Mouse (Mus musculus): Measurements from ENCODE around the gene Faf2.
"Not testable (repeated sequence)": the region's sequence is repeated elsewhere in the genome, so short reads cannot be mapped to it uniquely, and the experiment has no call there.

The Faf2 gene

GRCm38 (mm10) chr13:54607204-54607603 lies 14.4 kb upstream of the Faf2 start:
- DNase-seq (ENCODE audit: low spot score), result no peak

GRCm38 (mm10) chr13:54608002-54608401 lies 13.6 kb upstream of the Faf2 start:
- no peak for DNase-seq (ENCODE audit: low spot score)

GRCm38 (mm10) chr13:54608666-54609065 lies 12.9 kb upstream of the Faf2 start:
- DNase-seq (ENCODE audit: low spot score), result peak; percentile 53

- no peak for DNase-seq (ENCODE audit: low spot score)
Observed at GRCm38 (mm10) chr13:54609301-54609700, 12.3 kb upstream of the Faf2 start.

- DNase-seq (ENCODE audit: low spot score), result no peak
Observed at GRCm38 (mm10) chr13:54610613-54610971, 11.0 kb upstream of the Faf2 start.

- peak; percentile 90 for DNase-seq (ENCODE audit: low spot score)
Observed at GRCm38 (mm10) chr13:54610972-54611754, 10.4 kb upstream of the Faf2 start, which contains the start of gene Cltb. Gene Cltb (minus strand): TSS chr13:54611344.

- DNase-seq (ENCODE audit: low spot score), result not testable (repeated sequence)
Observed at GRCm38 (mm10) chr13:54613141-54613540, 8.4 kb upstream of the Faf2 start.

- no peak for DNase-seq (ENCODE audit: low spot score)
Observed at GRCm38 (mm10) chr13:54616307-54616706, 5.3 kb upstream of the Faf2 start.

- DNase-seq (ENCODE audit: low spot score), result no peak
Observed at GRCm38 (mm10) chr13:54616998-54617397, 4.6 kb upstream of the Faf2 start.

GRCm38 (mm10) chr13:54621960-54622521 lies 457 bp downstream of the Faf2 start:
- DNase-seq (ENCODE audit: low spot score), result no peak

- DNase-seq (ENCODE audit: low spot score), result no peak
Observed at GRCm38 (mm10) chr13:54629128-54629527, 7.5 kb downstream of the Faf2 start.

GRCm38 (mm10) chr13:54632731-54633277 lies 11.2 kb downstream of the Faf2 start:
- no peak for DNase-seq (ENCODE audit: low spot score)

GRCm38 (mm10) chr13:54635011-54635410 lies 13.4 kb downstream of the Faf2 start:
- DNase-seq (ENCODE audit: low spot score), result no peak

- no peak for DNase-seq (ENCODE audit: low spot score)
Observed at GRCm38 (mm10) chr13:54650461-54650860, 28.9 kb downstream of the Faf2 start.

GRCm38 (mm10) chr13:54660877-54661276 lies 39.3 kb downstream of the Faf2 start:
- DNase-seq (ENCODE audit: low spot score), result no peak

- DNase-seq (ENCODE audit: low spot score), result no peak
Observed at GRCm38 (mm10) chr13:54661358-54661757, 39.8 kb downstream of the Faf2 start.

GRCm38 (mm10) chr13:54663999-54664398 lies 42.4 kb downstream of the Faf2 start:
- DNase-seq (ENCODE audit: low spot score), result no peak

- no peak for DNase-seq (ENCODE audit: low spot score)
Observed at GRCm38 (mm10) chr13:54664509-54664908, 42.9 kb downstream of the Faf2 start.

- no peak for DNase-seq (ENCODE audit: low spot score)
Observed at GRCm38 (mm10) chr13:54665062-54665461, 43.5 kb downstream of the Faf2 start.

- DNase-seq (ENCODE audit: low spot score), result no peak
Observed at GRCm38 (mm10) chr13:54670491-54670890, 48.9 kb downstream of the Faf2 start.

- no peak for DNase-seq (ENCODE audit: low spot score)
Observed at GRCm38 (mm10) chr13:54675895-54676590, 54.5 kb downstream of the Faf2 start.

GRCm38 (mm10) chr13:54678263-54678662 lies 56.7 kb downstream of the Faf2 start:
- DNase-seq (ENCODE audit: low spot score), result no peak
